20 mouse cellular contexts compared by ENCODE assay signal in the genomic region with DNA sequence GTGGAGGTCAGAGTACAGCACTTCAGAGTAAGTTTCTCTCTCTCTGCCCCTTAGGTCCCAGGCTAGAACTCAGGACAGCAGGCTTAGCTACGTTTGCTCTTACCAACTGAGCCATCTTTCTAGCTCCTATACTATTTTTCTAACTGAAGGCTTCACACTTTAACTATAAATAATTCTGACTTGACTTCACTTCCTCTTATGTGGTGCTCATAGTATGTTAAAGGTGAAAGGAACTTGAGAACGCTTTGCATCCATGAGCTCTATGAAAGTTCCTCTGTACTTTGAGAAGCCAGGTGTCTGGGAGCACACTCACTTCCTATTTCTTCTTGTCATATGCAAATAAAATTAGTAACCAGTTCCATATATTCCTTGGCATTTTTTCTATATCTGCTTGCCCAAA. TPM values are rescaled to one million over a fixed set of nuclear protein-coding genes. Genes with fewer than 3 reads are reported as not detected.
DNase-seq lines count a peak whose midpoint lies in the region; ATAC-seq and TF ChIP-seq lines count a peak whose summit lies in the region.
"Had no signal": no experiment of that assay in that cellular context is flagged by ENCODE, and none has a peak within 500 bp of the region (broad histone marks: within the 10 kb centered on the region; RNA-seq: fewer than 3 reads in every experiment).

No protein-coding gene starts in this region.

- no peak for TF ChIP-seq CTCF in CH12.LX (conservative IDR thresholded peaks at IDR 0.05 in 1 of 2, IDR thresholded peaks at IDR 0.05 in 1 of 2; ENCODE audit: low read depth in 2 of 2, low read length in 2 of 2)

- H3K4me2 ChIP-seq in CH12.LX (ENCODE audit: insufficient read depth, low read depth, poor library complexity, severe bottlenecking) = no peak overlapping the region
- H3K4me2 ChIP-seq in forebrain, embryonic 11.5 days (ENCODE audit: low read depth, low read length, severe bottlenecking) = no peak overlapping the region
- H3K4me2 ChIP-seq: embryonic facial prominence, embryonic 12.5 days; forebrain, embryonic 12.5 days had no signal

- peak; percentile 49 for TF ChIP-seq EP300 in CH12.LX (IDR thresholded peaks at IDR 0.05; ENCODE audit: low read length)

- no peaks in the 10 kb centered on the region for H3K79me2 ChIP-seq in CH12.LX (replicated peaks; ENCODE audit: control insufficient read depth, extremely low read depth, insufficient read depth, poor library complexity, severe bottlenecking)

- ATAC-seq in monocyte, adult 5-6 weeks (replicated peaks; ENCODE audit: insufficient number of reproducible peaks, low FRiP score, low TSS enrichment, poor library complexity, severe bottlenecking) = 0 out of 2 replicates have a peak, but pooled peaks have one; percentile 43
- ATAC-seq in forebrain, embryonic 11.5 days (replicated peaks; ENCODE audit: low FRiP score) = no peak
- ATAC-seq: CD4-positive, CD25-positive, alpha-beta regulatory T cell, adult 4 months; forebrain, embryonic 14.5 days; forebrain, embryonic 16.5 days had no signal

- no peak overlapping the region for H3K27ac ChIP-seq in CH12.LX (ENCODE audit: insufficient read depth, low read depth)
- no peak overlapping the region for H3K27ac ChIP-seq in forebrain, embryonic 11.5 days (ENCODE audit: low read depth, low read length)
- no peak overlapping the region for H3K27ac ChIP-seq in midbrain, embryonic 10.5 days (replicated peaks)
- H3K27ac ChIP-seq: embryonic facial prominence, embryonic 10.5 days; embryonic facial prominence, embryonic 12.5 days; forebrain, embryonic 12.5 days had no signal

- H3K9ac ChIP-seq in CH12.LX (ENCODE audit: insufficient read depth, low read depth) = no peak overlapping the region
- no peak overlapping the region for H3K9ac ChIP-seq in forebrain, embryonic 11.5 days (ENCODE audit: low read length)
- H3K9ac ChIP-seq: embryonic facial prominence, embryonic 12.5 days; forebrain, embryonic 12.5 days had no signal

- H3K4me1 ChIP-seq in CH12.LX (ENCODE audit: control insufficient read depth in 1 of 2, insufficient read depth in 2 of 2) = peaks cover 4 to 29% of the 10 kb centered on the region in 2 experiments; a peak in 3 of 4 replicates
- H3K4me1 ChIP-seq in forebrain, embryonic 11.5 days (replicated peaks; ENCODE audit: control insufficient read depth, insufficient read depth, low read length) = no peaks in the 10 kb centered on the region
- no peaks in the 10 kb centered on the region for H3K4me1 ChIP-seq in midbrain, embryonic 10.5 days
- H3K4me1 ChIP-seq: embryonic facial prominence, embryonic 10.5 days; embryonic facial prominence, embryonic 12.5 days; forebrain, embryonic 12.5 days had no signal

- 95% methylated on average over 2 of the region's 2 CpGs for WGBS in forebrain, embryonic 11.5 days
- 94% methylated on average over 2 of the region's 2 CpGs for WGBS in midbrain, embryonic 10.5 days

- H3K36me3 ChIP-seq in CH12.LX (replicated peaks in 1 of 2; ENCODE audit: control insufficient read depth in 1 of 2, insufficient read depth in 1 of 2, low read length in 1 of 2) = peaks cover 10 to 41% of the 10 kb centered on the region in 2 experiments
- no peaks in the 10 kb centered on the region for H3K36me3 ChIP-seq in forebrain, embryonic 11.5 days (ENCODE audit: control insufficient read depth, insufficient read depth, low read length)
- H3K36me3 ChIP-seq in midbrain, embryonic 10.5 days = peaks cover 7% of the 10 kb centered on the region; the same call in 1 of the 2 replicates
- H3K36me3 ChIP-seq: forebrain, embryonic 12.5 days had no signal

- dilution Hi-C loops in CH12.LX (cut with MboI; ENCODE audit: extremely low pct_ligation_motif_present, extremely low pct_unique_long_range_greater_than_20kb, low sequenced_read_pairs) = no loop called here

- no peaks in the 10 kb centered on the region for H3K9me3 ChIP-seq in CH12.LX (replicated peaks; ENCODE audit: low read length)
- no peaks in the 10 kb centered on the region for H3K9me3 ChIP-seq in forebrain, embryonic 11.5 days (ENCODE audit: control insufficient read depth, low read length)
- H3K9me3 ChIP-seq in midbrain, embryonic 10.5 days (replicated peaks) = no peaks in the 10 kb centered on the region
- H3K9me3 ChIP-seq: embryonic facial prominence, embryonic 10.5 days; embryonic facial prominence, embryonic 12.5 days; forebrain, embryonic 12.5 days had no signal

- H3K4me3 ChIP-seq in CH12.LX (replicated peaks in 1 of 3; ENCODE audit: low read depth in 2 of 3, low read length in 2 of 3, poor library complexity in 1 of 3) = no peak overlapping the region
- no peak overlapping the region for H3K4me3 ChIP-seq in forebrain, embryonic 11.5 days (ENCODE audit: low read depth, low read length)
- H3K4me3 ChIP-seq in midbrain, embryonic 10.5 days = no peak overlapping the region
- H3K4me3 ChIP-seq: embryonic facial prominence, embryonic 10.5 days; embryonic facial prominence, embryonic 12.5 days; forebrain, embryonic 12.5 days had no signal

- no peak for DNase-seq in CH12.LX (ENCODE audit: extremely low read depth)
- no peak for DNase-seq in forebrain, embryonic 11.5 days (ENCODE audit: low spot score)
- no peak for DNase-seq in midbrain, embryonic 10.5 days (ENCODE audit: low spot score)
- DNase-seq in natural killer cell, adult 2 months (ENCODE audit: low spot score in 2 of 2) = no peak
- DNase-seq: adrenal gland, adult 2 months; adrenal gland, postnatal 10 days; adrenal gland, postnatal 25 days; B cell, adult 2 months; cerebellum, adult 11 months; cerebellum, adult 18-20 months; cerebellum, adult 8-10 months; cerebellum, adult 9-11 months; cerebellum, postnatal 14 days had no signal

- TF ChIP-seq RAD21 in CH12.LX (IDR thresholded peaks at IDR 0.05; ENCODE audit: low read depth, low read length) = no peak

- no peak for TF ChIP-seq POLR2A in CH12.LX (IDR thresholded peaks at IDR 0.05; ENCODE audit: low read depth, low read length)

- in situ Hi-C loops in CH12.LX (cut with MboI; ENCODE audit: low pct_ligation_motif_present, low pct_unique_long_range_greater_than_20kb, low sequenced_read_pairs) = no loop called here

- no peaks in the 10 kb centered on the region for H3K27me3 ChIP-seq in CH12.LX (replicated peaks)
- no peaks in the 10 kb centered on the region for H3K27me3 ChIP-seq in forebrain, embryonic 11.5 days (ENCODE audit: control insufficient read depth, insufficient read depth, low read length)
- no peaks in the 10 kb centered on the region for H3K27me3 ChIP-seq in midbrain, embryonic 10.5 days (ENCODE audit: low read depth, poor library complexity, severe bottlenecking)
- H3K27me3 ChIP-seq: embryonic facial prominence, embryonic 12.5 days; forebrain, embryonic 12.5 days had no signal

TF ChIP-seq in CH12.LX, 34 proteins besides CTCF, POLR2A, EP300 and RAD21:
- TF ChIP-seq BHLHE40 (IDR thresholded peaks at IDR 0.05; ENCODE audit: low read depth, low read length) = no peak
- TF ChIP-seq TBP (conservative IDR thresholded peaks at IDR 0.05; ENCODE audit: low read depth, low read length) = no peak
- no peak for TF ChIP-seq CHD2 (IDR thresholded peaks at IDR 0.05; ENCODE audit: low read length)
- TF ChIP-seq UBTF (IDR thresholded peaks at IDR 0.05; ENCODE audit: low read depth, low read length) = no peak
- TF ChIP-seq ELF1 (IDR thresholded peaks at IDR 0.05; ENCODE audit: low read depth, low read length) = no peak
- TF ChIP-seq MAX (IDR thresholded peaks at IDR 0.05; ENCODE audit: low read length) = 0 out of 2 replicates have a peak, but pooled peaks have one; percentile 60
- peak; percentile 30; the same call in 1 of the 2 replicates for TF ChIP-seq ZNF384 (IDR thresholded peaks at IDR 0.05; ENCODE audit: low read depth, low read length)
- no peak for TF ChIP-seq JUN (IDR thresholded peaks at IDR 0.05; ENCODE audit: insufficient read depth, low read depth, low read length)
- TF ChIP-seq ZMIZ1 (IDR thresholded peaks at IDR 0.05; ENCODE audit: low read depth, low read length) = no peak
- TF ChIP-seq ZC3H11A (IDR thresholded peaks at IDR 0.05; ENCODE audit: low read depth, low read length) = no peak
- TF ChIP-seq MEF2A (IDR thresholded peaks at IDR 0.05; ENCODE audit: borderline replicate concordance, low read depth, low read length) = peak; percentile 53; the same call in 1 of the 2 replicates
- no peak for TF ChIP-seq USF1 (IDR thresholded peaks at IDR 0.05; ENCODE audit: low read depth, low read length)
- no peak for TF ChIP-seq SMC3 (IDR thresholded peaks at IDR 0.05; ENCODE audit: low read depth, low read length)
- no peak for TF ChIP-seq JUND (conservative IDR thresholded peaks at IDR 0.05; ENCODE audit: low read depth, low read length)
- no peak for TF ChIP-seq USF2 (conservative IDR thresholded peaks at IDR 0.05; ENCODE audit: low read depth, low read length)
- no peak for TF ChIP-seq ETS1 (conservative IDR thresholded peaks at IDR 0.05; ENCODE audit: low read depth, low read length)
- no peak for TF ChIP-seq ZKSCAN1 (IDR thresholded peaks at IDR 0.05; ENCODE audit: borderline replicate concordance, low read depth, low read length)

RNA-seq across cellular contexts. Expression of a gene that starts 20.4 kb away (rescaled TPM):
- total RNA-seq in CH12.LX (2012; rRNA removed) (0.13 and 0.30 TPM in 2 replicates), CH12.LX (2014; rRNA removed) (0.12 TPM in 2 replicates)
- polyA plus RNA-seq in CH12.LX (2012; ENCODE audit: insufficient read length, low read depth) = 0.41 and 0.50 TPM in 2 replicates
- 41.6 to 52.5 TPM (median 41.9 TPM) in 3 replicates for total RNA-seq in monocyte, adult 5-6 weeks (2017)
- 6.4 and 8.1 TPM in 2 replicates for polyA plus RNA-seq in forebrain, embryonic 11.5 days (2014; fragmentation: Nextera tagmentation; extraction: Ambion mirVana)
- polyA plus RNA-seq in midbrain, embryonic 10.5 days (2016; fragmentation: Nextera tagmentation; extraction: Ambion mirVana) = 7.1 and 9.1 TPM in 2 replicates
- polyA plus RNA-seq: CD4-positive, CD25-positive, alpha-beta regulatory T cell, adult 4 months had no signal
